Mouse (Mus musculus) hindbrain, embryonic 15.5 days (tissue): ENCODE data around the gene Pik3cd. TPM values are rescaled to one million over a fixed set of nuclear protein-coding genes. Genes with fewer than 3 reads are reported as not detected.
"Not testable (repeated sequence)": the region's sequence is repeated elsewhere in the genome, so short reads cannot be mapped to it uniquely, and the experiment has no call there.

Source experiments
- ATAC-seq: fragments of 200-750 bp; cut with Nextera tagmentation; 2 replicates; pipeline ENCODE4 v1.8.0; 2017; ENCODE audit warnings: low read depth, moderate number of reproducible peaks, moderate TSS enrichment; ENCODE audit not compliant: low FRiP score
- H3K27ac ChIP-seq: fragments of 300-500 bp; sonication (generic); replicated peaks from 2 replicates; pipeline ENCODE4 v1.5.1; 2015; ENCODE audit warnings: mild to moderate bottlenecking, inconsistent platforms
- H3K27me3 ChIP-seq: fragments of 300-500 bp; sonication (generic); 2 replicates; pipeline ENCODE4 v1.6.1; 2015; ENCODE audit warnings: control low read depth, inconsistent platforms
- H3K36me3 ChIP-seq: fragments of 300-500 bp; sonication (generic); 2 replicates; pipeline ENCODE4 v1.6.1; 2015; ENCODE audit warnings: control low read depth, inconsistent platforms
- H3K4me1 ChIP-seq: fragments of 300-500 bp; sonication (generic); replicated peaks from 2 replicates; pipeline ENCODE4 v1.6.1; 2015; ENCODE audit warnings: control low read depth, inconsistent platforms
- H3K4me2 ChIP-seq: fragments of 300-500 bp; sonication (generic); 2 replicates; pipeline ENCODE4 v1.6.1; 2015; ENCODE audit warnings: moderate library complexity, mild to moderate bottlenecking, inconsistent platforms
- H3K4me3 ChIP-seq: fragments of 300-500 bp; sonication (generic); 2 replicates; pipeline ENCODE4 v1.5.1; 2015; ENCODE audit warnings: mild to moderate bottlenecking, inconsistent platforms
- H3K9ac ChIP-seq: fragments of 300-500 bp; sonication (generic); 2 replicates; pipeline ENCODE4 v1.6.1; 2015; ENCODE audit warnings: inconsistent platforms
- H3K9me3 ChIP-seq: fragments of 300-500 bp; sonication (generic); 2 replicates; pipeline ENCODE4 v1.6.1; 2016; ENCODE audit warnings: control low read depth, inconsistent platforms
- WGBS: fragments of 180-500 bp; shearing (Covaris S2); methylation state at CpG from one replicate; pipeline ENCODE4 v1.1.7; 2015; 5-methylcytosine and 5-hydroxymethylcytosine counted together
- polyA plus RNA-seq: library from polyadenylated mRNA; unstranded; fragments of >200 nt; fragmentation: Nextera tagmentation; extraction: Ambion mirVana; gene quantifications from 2 replicates; pipeline ENCODE4 v1.2.1, GENCODE M21; 2015

The Pik3cd gene
- polyA plus RNA-seq, 1 experiment from 2014 or later, result 16.6 TPM

DNA sequence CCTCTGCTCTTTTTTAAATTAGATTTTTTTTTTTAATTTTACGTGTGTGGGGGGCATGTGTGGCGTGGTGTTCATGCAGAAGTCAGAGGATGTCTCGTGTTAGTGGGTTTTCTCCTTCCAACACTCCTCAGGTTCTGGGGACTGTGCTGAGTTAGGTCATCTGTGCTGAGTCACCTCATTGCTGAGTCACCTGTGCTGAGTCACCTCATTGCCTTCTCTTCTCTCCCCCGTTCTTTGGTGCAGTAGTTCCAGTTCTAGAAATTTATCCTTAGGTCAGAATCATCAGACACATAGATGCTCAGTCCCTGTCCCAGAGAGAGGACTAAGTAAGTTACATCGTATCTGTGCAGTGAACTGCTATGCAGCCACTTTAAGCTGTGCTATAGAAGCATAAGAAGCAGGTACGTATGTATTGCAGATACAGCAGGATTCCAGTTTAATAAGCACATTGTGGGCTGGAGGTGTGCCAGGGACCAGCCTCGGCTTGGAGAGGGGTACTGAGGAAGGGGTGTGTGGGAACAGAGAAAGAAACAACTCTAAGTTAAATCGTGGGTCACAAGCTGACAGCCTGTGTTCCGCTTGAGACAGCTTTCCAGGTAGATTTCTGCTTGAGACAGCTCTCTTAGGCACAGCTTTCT lies 69.6 kb downstream of the Pik3cd start:
- no peak for ATAC-seq
- Histone ChIP-seq H3K4me3 (no peak overlapping the region), H3K9me3 (no peaks in the 10 kb centered on the region), H3K27me3 (no peaks in the 10 kb centered on the region), H3K36me3 (peaks cover 68% of the 10 kb centered on the region), H3K4me1 (no peaks in the 10 kb centered on the region), H3K4me2 (no peak overlapping the region), H3K27ac (no peak overlapping the region), H3K9ac (no peak overlapping the region)
- WGBS, result 89% methylated on average over 9 of the region's 9 CpGs

DNA sequence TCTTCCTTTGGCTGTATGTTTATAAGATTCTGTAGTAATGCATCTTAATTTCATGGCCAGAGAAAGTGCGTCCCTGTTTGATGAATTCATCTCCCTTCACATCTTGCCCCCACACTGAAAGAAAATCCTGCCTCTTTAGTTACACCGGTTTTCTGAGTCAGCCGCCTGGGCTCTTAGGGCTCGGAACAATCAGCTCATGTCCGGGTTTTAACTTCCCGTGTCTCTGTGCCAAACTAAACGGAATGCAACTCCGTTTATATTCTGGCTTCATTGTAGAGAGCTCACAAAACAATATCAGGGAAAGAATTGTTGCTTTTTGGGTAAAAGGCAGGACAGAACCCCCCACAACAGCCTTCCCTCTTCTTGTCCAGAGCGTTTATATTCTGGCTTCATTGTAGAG lies 73.6 kb downstream of the Pik3cd start:
- H3K36me3 ChIP-seq, result peaks cover 43% of the 10 kb centered on the region

DNA sequence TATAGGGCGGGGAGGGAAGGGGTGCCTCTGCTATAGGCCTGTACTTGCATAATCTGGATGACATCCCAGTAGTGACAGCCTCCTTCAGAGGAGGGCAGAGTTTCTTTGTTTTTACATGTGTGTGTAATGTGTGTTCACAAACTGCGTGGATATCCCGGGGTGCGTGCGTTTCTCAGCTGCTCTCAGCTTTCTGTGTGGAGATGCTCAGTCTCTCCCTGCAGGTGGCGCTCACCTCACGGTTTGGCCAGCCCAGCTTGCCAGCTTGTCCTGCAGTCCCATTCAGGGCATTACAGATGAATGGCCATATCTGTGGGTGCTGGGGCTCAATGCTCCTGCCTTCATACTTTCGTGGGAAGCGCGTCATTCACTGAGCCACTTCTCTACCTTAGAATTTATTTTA lies 74.0 kb downstream of the Pik3cd start:
- WGBS, result 72% methylated on average over 10 of the region's 10 CpGs
- H3K9me3 ChIP-seq, result no peaks in the 10 kb centered on the region
- peak; percentile 27; the same call in 1 of the 2 replicates for ATAC-seq
- no peak overlapping the region for H3K27ac ChIP-seq
- H3K9ac ChIP-seq, result no peak overlapping the region
- H3K27me3 ChIP-seq, result no peaks in the 10 kb centered on the region
- no peak overlapping the region for H3K4me3 ChIP-seq
- no peak overlapping the region for H3K4me2 ChIP-seq
- peaks cover 39% of the 10 kb centered on the region for H3K36me3 ChIP-seq
- no peaks in the 10 kb centered on the region for H3K4me1 ChIP-seq

More for the DNA sequence above, 73.6 kb downstream of the Pik3cd start:
- H3K9ac ChIP-seq, result no peak overlapping the region
- H3K27ac ChIP-seq, result no peak overlapping the region
- no peaks in the 10 kb centered on the region for H3K9me3 ChIP-seq
- H3K27me3 ChIP-seq, result no peaks in the 10 kb centered on the region
- H3K4me1 ChIP-seq, result no peaks in the 10 kb centered on the region
- H3K4me3 ChIP-seq, result no peak overlapping the region
- H3K4me2 ChIP-seq, result no peak overlapping the region
- 67% methylated on average over 9 of the region's 9 CpGs for WGBS
- no peak for ATAC-seq

DNA sequence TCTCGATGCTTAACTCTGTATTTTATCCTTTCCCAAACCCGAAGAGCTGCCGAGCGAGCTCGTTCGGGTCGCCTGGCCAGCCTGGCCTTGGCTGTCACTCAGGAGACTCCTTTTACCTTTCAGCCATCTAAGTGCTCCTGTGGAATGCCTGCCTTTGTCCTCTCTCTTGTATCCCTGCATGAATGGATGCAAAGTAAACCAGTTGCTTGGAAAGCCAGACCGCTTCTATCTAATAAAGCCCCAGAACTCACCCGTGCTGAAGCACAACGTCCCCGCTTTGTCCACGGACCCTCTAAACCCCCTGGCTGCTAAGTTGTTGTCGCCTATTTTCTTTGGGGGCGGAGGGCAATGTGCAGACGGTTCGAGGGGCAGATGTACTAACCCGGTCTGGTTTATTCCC lies 75.6 kb downstream of the Pik3cd start:
- peaks cover 25% of the 10 kb centered on the region for H3K36me3 ChIP-seq
- H3K4me1 ChIP-seq, result no peaks in the 10 kb centered on the region
- no peak for ATAC-seq
- 37% methylated on average over 17 of the region's 17 CpGs for WGBS
- H3K27me3 ChIP-seq, result no peaks in the 10 kb centered on the region
- H3K4me3 ChIP-seq, result no peak overlapping the region
- H3K9ac ChIP-seq, result no peak overlapping the region
- no peaks in the 10 kb centered on the region for H3K9me3 ChIP-seq
- no peak overlapping the region for H3K27ac ChIP-seq
- no peak overlapping the region for H3K4me2 ChIP-seq

DNA sequence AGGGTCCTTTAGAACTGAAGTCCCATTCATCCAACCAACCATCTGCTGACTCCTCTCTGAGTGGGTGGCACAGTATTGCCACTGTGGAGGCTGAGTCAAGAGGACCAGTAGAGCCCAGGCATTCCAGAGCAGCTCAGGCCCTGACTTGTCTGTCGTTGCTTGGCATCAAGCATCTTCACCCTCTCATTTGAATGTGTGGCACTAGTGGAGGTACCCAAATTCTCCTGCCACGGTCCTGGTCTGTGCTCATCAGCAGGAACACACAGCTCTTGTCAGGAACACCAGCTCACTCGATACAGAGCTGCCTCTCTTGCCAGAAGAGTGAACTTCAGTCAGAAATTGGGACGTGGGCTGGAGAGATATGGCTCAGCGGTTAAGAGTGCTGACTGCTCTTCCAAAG lies 78.7 kb downstream of the Pik3cd start:
- ATAC-seq, result no peak
- Histone ChIP-seq H3K4me1 (peaks cover 4% of the 10 kb centered on the region; the same call in 1 of the 2 replicates), H3K9ac (no peak overlapping the region), H3K27me3 (no peaks in the 10 kb centered on the region), H3K4me3 (no peak overlapping the region), H3K27ac (no peak overlapping the region), H3K4me2 (no peak overlapping the region), H3K9me3 (no peaks in the 10 kb centered on the region), H3K36me3 (0 out of 2 replicates have a peak, but pooled peaks cover 8% of the 10 kb centered on the region)
- WGBS, result 88% methylated on average over 5 of the region's 5 CpGs

DNA sequence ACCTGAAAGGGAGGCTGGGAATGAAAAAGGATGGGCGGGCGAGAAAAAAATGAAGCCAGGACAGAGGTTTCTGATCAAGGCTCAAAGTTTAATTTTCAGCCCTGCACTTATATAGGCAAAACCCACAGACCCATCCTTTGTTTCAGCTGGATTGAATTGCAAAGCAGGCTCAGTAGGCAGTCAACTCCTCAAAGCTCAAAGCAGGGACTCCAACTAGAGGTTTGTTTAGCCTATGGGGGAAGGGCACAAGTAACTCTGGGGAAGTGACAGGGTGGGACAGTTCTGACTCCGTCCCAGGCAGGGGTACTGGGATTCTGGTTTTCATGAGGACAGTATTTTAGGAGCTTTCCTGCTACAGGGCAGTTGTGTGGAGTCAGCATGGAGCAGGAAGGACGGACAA lies 81.1 kb downstream of the Pik3cd start:
- Histone ChIP-seq H3K9me3 (no peaks in the 10 kb centered on the region), H3K4me1 (peaks cover 4% of the 10 kb centered on the region; the same call in 1 of the 2 replicates), H3K27ac (no peak overlapping the region), H3K4me3 (no peak overlapping the region), H3K27me3 (no peaks in the 10 kb centered on the region), H3K9ac (no peak overlapping the region), H3K36me3 (peaks cover 4% of the 10 kb centered on the region; the same call in 1 of the 2 replicates), H3K4me2 (no peak overlapping the region)
- ATAC-seq, result no peak
- 34% methylated on average over 4 of the region's 4 CpGs for WGBS

DNA sequence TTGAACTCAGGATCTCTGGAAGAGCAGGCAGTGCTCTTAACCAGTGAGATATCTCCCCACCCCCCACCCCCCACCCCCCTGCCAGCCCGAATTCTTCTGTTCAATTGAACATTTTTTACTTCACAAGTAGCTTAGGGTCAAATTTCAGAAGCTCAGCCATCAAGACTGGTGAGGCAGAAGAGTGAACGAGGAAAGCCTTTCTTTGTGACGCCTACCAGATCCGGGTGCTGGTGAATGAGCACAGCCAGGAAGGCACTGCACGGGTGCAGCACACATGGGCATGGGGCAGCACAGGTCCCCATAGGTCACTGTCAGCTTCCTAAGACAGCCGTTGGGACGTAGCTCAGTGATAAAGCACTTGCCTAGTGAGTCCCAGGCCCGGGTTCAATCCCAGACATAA lies 82.4 kb downstream of the Pik3cd start:
- H3K4me2 ChIP-seq, result no peak overlapping the region
- H3K4me1 ChIP-seq, result peaks cover 4% of the 10 kb centered on the region; the same call in 1 of the 2 replicates
- no peak overlapping the region for H3K9ac ChIP-seq
- WGBS, result 27% methylated on average over 8 of the region's 8 CpGs
- no peaks in the 10 kb centered on the region for H3K27me3 ChIP-seq
- H3K36me3 ChIP-seq, result peaks cover 12% of the 10 kb centered on the region
- ATAC-seq, result no peak
- no peaks in the 10 kb centered on the region for H3K9me3 ChIP-seq
- H3K4me3 ChIP-seq, result no peak overlapping the region
- no peak overlapping the region for H3K27ac ChIP-seq

DNA sequence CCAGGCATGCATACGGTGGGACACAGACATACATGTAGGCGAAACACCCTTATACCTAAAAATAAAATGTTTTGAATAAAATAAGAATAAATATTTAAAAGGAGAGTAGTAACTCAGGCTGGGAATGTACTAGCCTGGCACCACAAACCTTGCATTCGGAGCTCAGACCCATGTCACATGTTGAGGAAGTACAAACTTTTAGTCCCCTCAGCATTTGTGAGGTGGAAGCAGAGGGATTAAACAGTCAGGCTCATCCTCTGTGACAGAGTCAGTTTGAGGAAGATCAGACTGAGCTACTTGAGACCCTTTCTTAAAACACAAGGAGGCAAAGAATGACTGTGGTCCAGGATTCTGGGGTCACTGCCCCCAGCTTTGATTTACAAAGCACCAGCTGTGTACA lies 85.4 kb downstream of the Pik3cd start:
- not testable (repeated sequence) for H3K4me1 ChIP-seq, H3K9me3 ChIP-seq, H3K27me3 ChIP-seq, H3K27ac ChIP-seq, H3K4me3 ChIP-seq, ATAC-seq, H3K4me2 ChIP-seq, H3K9ac ChIP-seq
- H3K36me3 ChIP-seq, result peaks cover 17% of the 10 kb centered on the region
- WGBS, result 91% methylated on average over 3 of the region's 3 CpGs

DNA sequence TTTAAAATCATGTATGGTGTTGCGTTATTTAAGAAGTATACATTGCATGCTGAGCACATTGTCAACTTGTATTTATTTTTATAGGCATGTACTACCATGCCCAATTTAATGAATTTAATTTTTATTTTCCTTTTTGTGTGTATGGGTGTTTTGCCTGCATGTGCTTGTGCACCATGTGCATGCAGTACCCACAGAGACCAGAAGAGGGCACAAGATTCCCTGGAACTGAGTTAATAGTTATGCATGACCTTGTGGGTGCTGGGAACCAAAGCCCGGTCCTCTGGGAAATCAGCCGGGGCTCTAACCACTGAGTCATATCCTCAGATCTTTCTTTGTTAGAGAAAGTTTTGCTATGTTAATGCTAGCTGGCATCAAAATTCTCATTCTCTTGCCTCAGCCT lies 87.5 kb downstream of the Pik3cd start:
- H3K9me3 ChIP-seq, result no peaks in the 10 kb centered on the region
- WGBS, result 96% methylated on average over 3 of the region's 3 CpGs
- no peak for ATAC-seq

DNA sequence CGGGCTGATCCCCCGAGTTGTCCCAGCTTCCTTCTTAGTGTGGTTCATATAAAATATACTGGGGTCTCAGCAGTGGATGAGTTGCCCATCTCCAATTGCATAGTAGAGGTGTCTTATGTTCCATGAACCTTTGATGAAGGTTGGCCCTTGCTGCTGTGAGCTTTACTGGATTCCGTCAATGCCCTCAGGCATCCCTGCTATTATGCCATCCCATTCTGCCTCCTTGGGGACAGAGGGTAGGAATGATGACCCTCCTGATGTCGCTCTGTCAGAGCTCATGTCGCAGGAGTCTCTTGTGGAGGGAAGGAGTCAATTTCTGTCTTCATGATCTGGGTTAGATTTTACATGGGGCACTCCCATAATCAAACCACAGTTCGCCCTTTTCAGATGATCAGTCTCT lies 88.9 kb downstream of the Pik3cd start:
- H3K9ac ChIP-seq, ATAC-seq, H3K9me3 ChIP-seq, H3K4me2 ChIP-seq, H3K27me3 ChIP-seq, H3K4me3 ChIP-seq, H3K27ac ChIP-seq: not testable (repeated sequence)
- Histone ChIP-seq H3K4me1 (peaks cover 16% of the 10 kb centered on the region), H3K36me3 (peaks cover 17% of the 10 kb centered on the region)
- WGBS, result 73% methylated on average over 6 of the region's 6 CpGs

More for the DNA sequence above, 87.5 kb downstream of the Pik3cd start:
- no peak overlapping the region for H3K4me2 ChIP-seq
- H3K4me1 ChIP-seq, result peaks cover 4% of the 10 kb centered on the region; the same call in 1 of the 2 replicates
- no peaks in the 10 kb centered on the region for H3K27me3 ChIP-seq
- H3K36me3 ChIP-seq, result peaks cover 17% of the 10 kb centered on the region
- no peak overlapping the region for H3K27ac ChIP-seq
- H3K9ac ChIP-seq, result no peak overlapping the region
- H3K4me3 ChIP-seq, result no peak overlapping the region

DNA sequence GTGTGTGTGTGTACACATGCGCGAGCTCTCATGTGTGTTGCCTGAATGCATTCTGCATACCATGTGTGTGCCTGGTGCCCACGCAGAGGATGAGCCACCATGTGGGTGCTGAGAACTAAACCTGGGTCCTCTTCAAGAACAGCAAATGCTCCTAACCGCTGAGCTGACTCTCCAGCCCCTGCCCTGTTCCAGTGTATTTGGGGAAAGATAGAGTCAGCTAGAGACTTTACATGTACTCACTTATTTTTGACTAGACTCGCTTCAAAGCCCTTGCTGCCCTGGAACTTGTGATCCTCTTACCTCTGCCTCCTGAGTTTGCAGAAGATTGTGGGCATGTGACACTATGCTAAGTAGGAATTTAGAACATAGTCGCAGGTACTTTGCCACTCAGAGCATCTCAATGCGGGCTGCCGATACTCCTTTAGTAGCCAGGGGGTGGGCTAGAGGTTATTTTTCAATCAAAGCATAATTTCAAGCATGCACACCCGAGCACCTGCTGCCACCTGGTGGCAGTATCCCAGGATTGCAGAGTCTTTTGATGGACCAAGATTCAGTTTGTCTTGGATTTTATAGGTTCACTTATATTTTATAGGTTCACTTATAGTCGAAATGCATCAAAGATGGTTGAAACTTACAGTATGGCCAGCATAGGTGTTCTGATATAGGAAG lies 90.9 kb downstream of the Pik3cd start:
- WGBS, result 54% methylated on average over 10 of the region's 10 CpGs
- Histone ChIP-seq H3K4me1 (peaks cover 31% of the 10 kb centered on the region), H3K9ac (no peak overlapping the region), H3K27me3 (no peaks in the 10 kb centered on the region), H3K36me3 (peaks cover 15% of the 10 kb centered on the region), H3K27ac (no peak overlapping the region), H3K9me3 (no peaks in the 10 kb centered on the region), H3K4me2 (no peak overlapping the region), H3K4me3 (no peak overlapping the region)
- ATAC-seq, result no peak

DNA sequence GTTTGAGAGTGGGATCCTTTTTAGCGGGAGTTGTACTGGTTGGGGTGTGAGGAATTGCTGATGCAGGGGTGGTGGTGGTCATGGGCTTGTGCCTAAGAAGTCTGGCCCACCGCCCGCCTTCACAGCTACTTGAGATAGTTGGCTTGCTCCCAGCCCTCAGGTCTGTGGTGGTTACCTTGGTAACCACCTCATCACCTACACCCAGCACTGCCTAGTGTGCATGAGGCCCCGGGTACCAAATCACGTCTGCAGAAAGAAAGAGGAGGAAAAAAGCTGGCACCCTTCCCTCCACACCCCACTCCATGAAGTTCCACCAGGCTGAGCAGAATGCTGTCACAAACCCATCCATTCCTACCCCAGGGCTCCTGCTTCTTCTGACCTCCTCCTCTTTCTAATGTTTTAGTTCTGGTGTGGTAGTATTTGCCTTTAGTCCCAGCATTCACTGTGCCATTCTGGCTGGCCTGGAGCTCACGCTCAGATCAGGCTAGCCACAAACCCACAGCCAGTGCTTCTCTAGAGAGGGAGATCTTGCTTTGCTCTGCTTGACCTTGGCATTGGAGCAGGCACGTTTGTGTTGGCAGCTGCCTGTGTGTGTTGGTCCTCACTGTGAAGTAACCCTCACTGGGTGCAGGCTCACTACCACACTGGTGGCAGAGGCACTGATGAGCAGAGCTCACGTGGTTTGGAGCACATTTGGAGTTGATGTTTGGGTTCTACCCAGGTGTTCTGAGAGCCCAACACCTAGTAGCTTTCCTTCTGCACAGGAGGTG lies 92.9 kb downstream of the Pik3cd start:
- no peak for ATAC-seq
- H3K27me3 ChIP-seq, result no peaks in the 10 kb centered on the region
- 52% methylated on average over 8 of the region's 8 CpGs for WGBS

More for the DNA sequence above, 92.9 kb downstream of the Pik3cd start:
- Histone ChIP-seq H3K27ac (peak overlapping the region; percentile 5; the same call in 1 of the 2 replicates), H3K36me3 (no peaks in the 10 kb centered on the region), H3K4me3 (no peak overlapping the region), H3K4me2 (no peak overlapping the region), H3K4me1 (peaks cover 43% of the 10 kb centered on the region), H3K9me3 (no peaks in the 10 kb centered on the region), H3K9ac (no peak overlapping the region)
